Mouse (Mus musculus): ENCODE measurements around the gene Crcp.

Gene Crcp

DNA sequence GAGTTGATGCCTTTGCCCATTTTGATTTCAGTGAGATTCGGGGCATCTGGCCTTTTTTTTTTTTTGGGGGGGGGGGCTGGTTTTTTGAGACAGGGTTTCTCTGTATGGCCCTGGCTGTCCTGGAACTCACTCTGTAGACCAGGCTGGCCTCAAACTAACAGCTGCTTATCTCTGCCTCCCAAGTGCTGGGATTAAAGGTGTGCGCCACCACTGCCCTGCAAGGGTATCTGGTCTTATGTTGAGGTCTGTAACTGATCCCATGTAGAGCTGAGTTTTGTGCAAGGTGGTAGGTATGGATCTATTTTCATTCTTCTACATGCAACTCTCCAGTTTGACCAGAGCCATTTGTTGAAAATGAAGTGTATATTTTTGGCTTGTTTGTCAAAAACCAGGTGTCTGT lies 27.2 kb downstream of the Crcp start:
- no peak for DNase-seq (ENCODE audit: low read depth)

DNA sequence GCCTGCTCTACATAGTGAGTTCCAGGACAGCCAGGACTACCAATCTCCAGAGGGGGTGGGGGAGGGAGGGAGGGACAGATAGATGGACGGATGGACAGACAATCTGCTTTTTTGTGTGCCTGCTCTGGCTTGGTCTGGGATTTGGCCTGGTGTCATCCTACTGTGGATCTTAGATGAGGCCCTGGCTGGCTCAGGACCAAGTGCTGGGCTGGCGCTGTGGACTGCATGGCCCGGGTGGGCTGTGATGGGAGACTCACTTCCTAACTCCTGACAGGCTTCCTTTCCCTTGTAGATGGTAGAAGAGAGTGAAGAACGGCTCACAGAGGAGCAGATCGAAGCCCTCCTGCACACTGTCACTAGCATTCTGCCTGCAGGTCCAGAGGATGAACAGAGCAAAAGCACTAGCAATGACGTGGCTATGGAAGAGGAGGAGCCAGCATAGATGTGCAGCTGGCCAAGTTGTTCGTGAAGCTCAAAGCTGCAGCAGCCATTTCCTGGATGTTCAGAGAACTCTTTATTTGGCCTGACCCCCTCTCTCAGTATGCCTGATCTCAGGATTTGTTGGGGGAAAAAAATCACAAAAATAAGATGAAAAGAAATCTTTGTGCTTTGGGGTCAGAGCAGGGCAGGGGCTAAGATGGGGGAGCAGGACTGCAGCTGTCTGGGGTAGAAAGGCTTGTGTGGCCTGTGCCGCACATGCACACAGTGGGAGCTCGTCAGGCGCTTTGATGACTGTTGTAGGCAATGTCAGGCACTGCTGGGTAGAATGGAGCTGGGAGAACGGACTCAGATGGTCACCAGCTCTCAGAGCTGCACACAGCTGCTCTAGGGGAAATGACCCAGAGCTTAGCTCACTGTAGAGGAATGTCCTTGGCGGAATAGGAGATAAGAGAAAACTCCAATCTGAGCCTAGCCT lies 30.6 kb downstream of the Crcp start:
- DNase-seq (ENCODE audit: low read depth), result no peak

DNA sequence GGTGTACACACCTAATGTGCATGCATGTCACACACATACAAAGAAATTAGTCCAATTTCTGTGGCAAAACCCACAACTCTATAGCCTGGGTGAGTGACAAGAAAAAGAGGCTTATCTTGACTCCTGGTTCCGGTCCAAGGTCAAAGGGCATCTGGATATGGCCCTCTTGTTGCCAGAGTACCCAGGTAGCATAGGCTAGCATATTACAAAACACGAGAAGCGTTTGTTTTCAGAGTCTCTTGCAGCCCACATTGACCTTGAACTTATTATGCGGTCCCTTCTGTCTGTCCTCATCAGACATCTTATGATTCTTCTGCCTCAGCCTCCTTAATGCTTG lies 31.2 kb downstream of the Crcp start:
- no peak for DNase-seq (ENCODE audit: low read depth)

DNA sequence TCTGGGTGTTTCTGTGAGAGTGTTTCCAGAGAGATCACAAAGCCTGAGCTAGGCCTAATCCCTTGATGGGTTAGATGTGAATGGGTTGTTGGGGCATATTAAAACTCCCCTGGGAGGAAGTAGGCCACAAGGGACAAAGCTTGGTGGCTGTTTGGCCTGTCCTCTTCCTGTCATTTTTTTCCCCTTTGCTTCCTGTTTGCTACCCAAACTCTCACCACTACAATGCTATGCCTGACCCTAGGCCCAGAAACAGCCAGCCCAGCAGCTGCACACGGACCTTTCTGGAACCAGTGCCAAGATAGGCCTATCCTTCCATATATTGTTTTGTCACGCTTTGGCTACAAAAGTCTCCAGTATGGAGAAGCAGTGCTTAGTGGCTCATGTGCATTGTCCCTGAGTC lies 33.0 kb downstream of the Crcp start:
- no peak for DNase-seq (ENCODE audit: low read depth)

DNA sequence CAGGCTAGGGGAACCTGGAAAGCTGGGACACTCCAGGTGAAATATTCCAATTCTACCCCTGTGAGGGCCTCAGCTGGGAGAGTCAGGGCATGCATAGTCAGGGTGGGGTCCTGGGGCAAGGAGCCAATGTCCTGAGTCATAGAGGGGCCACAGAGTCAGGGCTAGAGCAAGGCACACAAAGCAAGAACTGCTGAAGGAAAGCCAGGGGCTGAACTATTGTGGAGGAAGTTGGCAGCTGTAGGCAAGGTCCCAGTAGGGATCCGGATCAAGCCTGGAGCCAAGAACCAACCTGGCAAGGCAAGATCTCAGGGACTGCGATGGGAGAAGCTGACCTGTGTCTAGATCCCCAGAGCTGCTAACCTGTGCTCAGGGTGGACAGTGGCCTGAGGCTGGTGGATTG lies 34.7 kb downstream of the Crcp start:
- no peak for DNase-seq (ENCODE audit: low read depth)

DNA sequence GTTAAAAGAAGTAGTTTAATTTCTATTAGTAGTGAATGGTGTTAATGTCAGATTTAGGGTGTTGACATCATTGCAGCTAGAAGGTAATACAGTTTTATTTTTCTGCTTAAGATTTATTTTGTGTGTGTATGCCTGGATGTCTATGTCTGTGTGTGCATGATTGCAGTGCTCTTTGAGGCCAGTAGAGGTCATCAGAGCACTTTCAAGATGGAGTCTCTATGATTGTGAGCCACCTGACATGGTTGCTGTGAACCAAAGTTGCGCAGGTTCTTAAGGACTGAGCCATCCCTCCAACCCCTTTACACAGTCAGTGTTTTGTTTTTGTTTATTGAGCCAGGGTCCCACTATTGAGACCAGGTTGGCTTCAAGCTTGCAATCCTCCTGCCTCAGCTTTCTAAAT lies 36.5 kb downstream of the Crcp start:
- DNase-seq (ENCODE audit: low read depth), result peak; percentile 29

DNA sequence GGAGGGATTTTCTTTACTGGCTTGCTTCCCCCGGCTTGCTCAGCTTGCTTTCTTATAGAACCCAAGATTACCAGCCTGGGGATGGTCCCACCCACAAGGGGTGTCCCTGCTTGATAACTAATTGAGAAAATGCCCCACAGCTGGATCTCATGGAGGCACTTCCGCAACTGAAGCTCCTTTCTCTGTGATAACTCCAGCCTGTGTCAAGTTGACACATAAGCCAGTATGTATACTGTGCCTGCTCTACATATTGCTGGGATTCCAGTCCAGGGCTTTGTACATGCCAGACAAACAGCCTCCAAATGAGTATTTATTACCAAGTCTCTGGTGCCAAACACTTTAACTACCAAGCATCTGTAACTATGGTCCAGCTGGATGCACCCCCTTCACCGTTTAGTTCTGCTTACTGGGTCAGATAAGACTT lies 38.8 kb downstream of the Crcp start:
- DNase-seq (ENCODE audit: low read depth), result no peak

DNA sequence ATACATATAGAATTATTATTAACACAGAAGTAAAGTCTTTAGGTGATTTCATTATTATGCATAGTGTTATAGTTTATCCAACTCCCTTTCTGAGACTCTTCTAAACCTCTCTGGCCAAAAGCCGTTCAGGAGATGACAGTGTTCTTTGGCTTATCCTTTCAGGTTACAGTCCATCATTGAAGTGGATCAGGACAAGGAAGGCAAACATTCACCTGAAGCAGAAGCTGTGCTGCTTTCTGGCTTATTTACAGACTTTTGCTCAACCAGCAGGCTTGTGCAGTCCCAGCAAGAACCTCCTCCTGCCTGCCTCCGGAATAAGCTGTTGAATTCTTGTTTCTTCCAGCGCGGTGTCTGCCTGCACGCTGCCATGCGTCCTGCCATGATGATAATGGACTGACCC lies 43.9 kb downstream of the Crcp start, which contains the start of gene Tpst1:
TSS of gene Tpst1 (plus strand) at position 301 of the 400 bp plus-strand sequence.
- no peak for DNase-seq (ENCODE audit: low read depth)

DNA sequence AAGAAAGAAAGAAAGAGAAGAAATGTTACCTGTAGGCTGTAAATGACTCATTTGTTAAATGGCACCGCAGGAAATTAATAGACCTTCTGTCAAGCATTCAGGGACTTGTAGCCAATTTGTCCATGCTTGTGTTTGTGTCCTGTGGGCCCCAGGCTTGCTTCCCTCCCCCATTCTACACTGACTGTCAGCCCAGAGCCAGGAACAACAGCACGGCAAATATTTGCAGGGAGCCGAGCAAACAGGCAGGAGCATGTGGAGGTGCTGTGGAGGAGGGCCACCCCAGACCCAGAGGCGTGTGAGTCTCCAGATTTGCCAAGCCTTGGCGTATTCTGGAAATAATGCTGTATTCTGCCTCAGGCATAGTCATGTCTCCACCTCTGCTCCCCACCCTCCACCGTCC lies 45.4 kb downstream of the Crcp start:
- no peak for DNase-seq (ENCODE audit: low read depth)

DNA sequence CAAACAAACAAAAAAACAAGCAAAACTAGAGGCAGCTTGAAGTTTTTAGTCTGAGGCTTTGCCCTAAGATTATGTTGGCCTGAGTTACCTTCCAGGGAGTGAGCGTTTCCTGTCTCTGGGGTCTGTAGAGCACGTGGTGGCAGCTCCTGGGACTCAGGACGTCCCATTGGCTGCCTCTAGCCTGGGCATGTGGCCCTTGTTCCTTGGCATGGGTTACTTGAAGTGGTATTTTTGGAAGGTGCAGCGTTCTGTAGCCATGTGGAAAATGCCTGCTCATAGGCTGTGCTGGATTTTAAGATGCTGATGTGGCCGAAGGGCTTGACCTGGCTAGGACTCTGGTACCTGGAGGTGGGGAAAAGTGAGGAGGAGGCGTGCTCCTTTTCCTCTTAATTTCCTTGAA lies 47.3 kb downstream of the Crcp start:
- no peak for DNase-seq (ENCODE audit: low read depth)

DNA sequence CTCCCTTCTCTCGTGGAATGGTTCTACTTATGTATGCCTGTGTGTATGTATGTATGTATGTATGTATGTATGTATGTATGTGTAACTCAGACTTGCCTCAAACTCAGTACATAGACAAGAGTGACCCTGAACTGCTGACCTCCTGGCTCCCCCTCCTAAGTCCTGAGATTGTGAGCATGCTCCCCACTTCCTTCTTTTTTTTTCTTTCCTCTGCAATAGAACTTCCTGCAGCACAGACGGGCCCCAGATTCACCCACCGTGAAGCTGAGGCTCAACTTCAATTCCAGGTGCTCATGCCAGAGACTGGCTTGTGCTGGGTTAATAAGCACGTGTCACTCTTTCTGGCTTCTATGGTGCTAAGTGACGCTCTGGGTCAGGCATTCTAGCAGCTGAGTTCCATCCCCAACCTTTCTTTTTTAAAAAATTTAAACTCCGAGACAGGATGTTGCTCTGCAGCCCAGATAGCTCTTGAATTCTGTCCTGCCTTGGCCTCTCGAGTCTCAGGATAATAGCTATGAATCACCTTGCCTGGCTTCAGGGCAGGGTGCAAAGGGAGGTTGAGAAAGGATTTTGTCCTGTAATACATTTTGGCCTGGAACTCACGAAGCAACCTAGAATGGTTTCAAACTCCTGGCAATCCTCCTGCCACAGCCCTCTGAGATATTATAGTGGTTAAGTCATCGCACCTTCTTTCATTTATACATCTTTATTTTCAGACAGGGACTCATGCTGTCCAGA lies 49.2 kb downstream of the Crcp start:
- DNase-seq (ENCODE audit: low read depth), result peak; percentile 20

DNA sequence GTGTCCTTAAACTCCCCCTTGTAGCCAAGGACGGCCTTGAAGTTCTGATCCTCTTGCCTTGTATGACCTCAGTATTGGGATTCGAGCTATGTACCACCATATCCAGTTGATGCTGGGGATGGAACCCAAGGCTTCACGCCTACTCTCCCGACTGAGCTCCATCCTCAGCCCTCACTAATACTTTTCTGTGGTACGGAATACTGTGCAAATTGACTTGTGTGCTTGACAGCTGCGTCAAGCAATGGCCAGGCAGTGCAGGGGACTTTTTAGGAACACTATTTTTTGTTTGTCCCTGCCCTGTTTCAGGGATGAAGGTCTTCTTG lies 49.7 kb downstream of the Crcp start:
- no peak for DNase-seq (ENCODE audit: low read depth)

DNA sequence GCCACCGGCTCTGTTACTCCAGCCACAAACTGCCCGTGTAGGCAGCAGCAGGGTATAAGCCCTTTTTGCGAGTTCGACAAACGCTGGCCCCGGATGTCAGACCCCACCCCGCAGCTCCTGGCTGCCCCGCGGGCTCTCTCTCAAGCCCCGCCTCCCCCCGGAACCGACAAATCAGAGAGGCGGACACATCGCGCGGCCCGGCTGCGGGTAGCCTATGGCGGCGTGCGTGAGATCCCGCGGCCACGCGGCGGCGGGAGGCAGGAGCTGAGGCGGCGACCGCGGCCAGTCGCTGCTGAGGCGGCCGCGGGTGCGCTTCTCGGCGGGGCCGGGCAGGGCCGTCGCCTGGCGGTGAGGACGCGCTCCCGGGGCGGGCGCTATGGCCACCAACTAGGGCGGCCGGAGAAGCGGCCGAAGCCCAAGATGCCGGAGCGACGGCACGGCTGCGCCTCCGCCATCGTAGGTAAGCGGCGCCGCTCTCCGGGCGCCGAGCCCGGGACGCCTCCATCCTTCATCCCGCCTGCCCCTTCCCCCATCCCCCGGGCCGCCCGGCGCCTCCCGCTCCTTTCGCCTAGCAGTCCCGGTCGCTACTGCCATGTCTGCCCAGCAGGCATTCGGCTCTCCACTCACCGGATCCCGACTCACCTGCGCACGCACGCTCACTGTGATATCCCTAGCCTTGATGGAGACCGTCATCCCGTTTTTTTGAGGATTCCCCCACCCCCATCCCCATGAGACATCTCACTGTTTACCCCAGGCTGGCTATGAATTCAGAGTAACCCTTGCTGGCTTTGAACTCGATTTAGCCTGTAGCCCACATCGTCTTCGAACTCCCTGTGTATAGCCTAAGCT lies 50.3 kb downstream of the Crcp start:
- peak; percentile 92 for DNase-seq (ENCODE audit: low read depth)

DNA sequence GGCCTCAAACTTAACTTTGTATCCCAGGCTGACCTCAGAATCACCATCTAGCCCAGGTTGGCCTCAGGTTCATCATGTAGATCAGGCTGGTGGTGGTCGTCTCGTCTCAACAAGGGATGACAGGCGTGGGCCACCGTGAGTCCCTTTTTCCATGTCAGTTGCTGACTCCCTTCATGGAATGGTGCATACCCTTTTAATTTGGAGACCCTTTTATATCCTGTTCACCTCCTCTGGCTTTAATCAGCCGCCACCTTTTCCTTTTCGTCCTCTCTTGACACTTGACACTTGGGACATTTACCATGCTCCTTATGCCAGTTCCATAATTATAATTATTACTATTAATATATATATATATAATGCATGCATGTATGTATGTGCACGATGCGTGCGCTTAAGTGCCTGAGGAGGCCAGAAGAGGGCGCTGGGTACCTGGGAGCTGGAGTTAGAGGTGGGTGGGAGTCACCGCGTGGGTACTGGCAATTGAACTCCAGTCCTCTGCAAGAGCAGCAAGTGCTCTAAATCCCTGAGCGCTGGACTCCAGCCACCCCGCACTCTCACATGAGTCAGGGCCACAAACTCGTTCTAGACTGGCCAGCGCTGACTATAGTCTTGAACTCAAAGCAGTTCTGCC lies 51.1 kb downstream of the Crcp start:
- DNase-seq (ENCODE audit: low read depth), result peak; percentile 29

DNA sequence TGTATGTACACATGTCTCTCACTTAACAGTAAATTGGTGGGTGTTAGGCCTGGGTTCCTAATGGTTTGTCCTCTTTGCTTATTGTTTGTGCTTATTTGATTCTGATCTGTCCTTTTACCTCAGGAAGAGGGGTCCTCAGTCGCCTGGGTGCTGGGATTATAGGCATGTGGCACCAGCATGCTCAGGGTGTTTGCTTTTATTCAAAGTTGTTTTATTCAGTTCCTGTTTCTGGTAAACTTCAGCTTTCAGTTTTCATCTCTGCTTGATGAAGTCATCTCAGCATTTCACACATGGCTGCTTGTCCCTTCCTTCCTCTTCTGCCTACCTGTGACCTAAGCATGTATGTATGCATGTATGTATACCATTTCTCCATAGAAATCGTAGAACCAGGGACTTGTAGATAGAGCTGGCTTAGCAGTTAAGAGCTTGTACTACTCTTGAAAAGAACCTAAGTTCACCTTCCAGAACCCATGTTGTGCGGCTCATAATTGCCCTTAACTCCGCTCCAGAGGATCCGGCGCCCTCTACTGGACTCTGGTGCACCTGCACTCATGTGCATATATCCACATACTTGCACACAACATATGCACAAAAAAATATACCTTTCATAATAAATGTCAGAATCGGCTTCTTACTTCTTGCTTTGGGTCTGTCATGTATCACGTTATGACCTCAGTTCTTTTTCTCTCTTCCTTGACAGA lies 52.2 kb downstream of the Crcp start:
- DNase-seq (ENCODE audit: low read depth), result peak; percentile 49

DNA sequence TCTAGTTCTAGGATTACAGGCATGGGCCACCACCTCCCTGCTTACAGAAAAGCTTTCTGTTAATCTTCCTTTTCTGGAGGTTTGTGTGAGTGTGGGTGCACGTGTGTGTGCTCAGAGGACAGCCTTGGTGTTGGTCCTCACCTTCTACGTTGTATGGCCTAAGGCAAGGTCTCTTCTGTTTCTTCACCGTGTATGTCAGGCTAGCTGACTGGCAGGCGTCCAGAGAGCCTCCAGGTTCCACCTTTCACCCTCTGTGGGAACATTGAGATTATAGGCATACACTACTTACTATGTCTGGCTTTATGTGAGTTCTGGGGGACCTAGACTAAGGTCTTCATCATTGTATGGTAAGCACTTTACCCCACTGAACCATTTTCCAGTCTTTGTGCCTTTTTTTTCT lies 53.3 kb downstream of the Crcp start:
- no peak for DNase-seq (ENCODE audit: low read depth)

DNA sequence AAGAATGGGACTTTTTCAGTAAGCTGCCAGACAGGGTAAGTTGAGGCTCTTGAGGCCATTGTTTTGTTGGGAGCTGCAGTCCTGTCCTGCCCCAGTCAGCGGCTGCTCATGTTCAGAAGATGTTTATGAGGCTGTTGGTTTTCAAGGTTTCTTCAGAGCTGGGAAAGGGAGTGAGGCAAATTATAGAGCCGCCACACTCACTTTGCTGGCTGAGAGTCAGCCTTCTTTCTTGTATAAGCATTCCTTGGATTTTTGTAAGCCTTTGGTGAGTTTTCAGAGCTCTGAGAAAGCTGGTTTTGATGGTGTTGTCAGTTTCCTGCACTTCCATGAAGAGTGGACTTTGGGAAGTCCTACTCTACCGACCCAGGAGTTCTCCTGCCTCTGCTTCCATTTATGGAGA lies 55.2 kb downstream of the Crcp start:
- no peak for DNase-seq (ENCODE audit: low read depth)

DNA sequence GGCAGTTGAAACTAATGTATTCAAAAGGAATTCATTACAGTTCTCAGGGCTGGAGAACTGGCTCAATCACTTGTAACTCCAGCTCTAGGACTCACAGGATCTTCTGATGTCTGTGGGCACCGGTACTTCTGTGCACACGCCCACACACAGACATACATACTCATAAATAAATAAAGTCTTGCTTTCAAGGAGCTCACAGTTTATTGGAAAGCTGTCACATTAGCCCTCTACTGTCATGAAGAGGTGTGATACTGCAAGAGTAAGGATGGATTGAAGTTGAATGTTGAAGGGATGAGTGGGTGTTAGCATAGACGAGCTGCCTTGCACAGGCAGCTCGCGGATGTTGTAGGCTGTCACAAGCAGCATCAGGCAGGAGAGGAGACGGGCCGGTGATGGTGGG lies 58.9 kb downstream of the Crcp start:
- DNase-seq (ENCODE audit: low read depth), result no peak

DNA sequence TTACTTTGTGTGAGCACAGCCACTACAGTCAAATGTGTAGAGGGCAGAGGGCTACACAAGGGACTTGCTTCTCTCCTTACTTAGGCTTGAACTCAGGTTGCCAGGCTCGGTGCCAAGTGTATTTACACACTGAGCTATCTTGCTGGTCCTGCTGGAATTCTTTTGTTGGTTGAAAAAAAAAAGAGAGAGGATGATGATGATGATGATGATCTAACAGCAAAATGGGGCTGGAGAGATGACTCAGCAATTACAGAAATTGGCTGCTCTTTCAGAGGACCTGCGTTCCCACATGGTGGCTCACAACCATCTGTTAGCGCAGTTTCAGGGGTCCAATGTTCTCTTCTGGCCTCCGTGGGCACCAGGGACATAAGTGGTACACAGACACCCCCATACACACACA lies 59.5 kb downstream of the Crcp start:
- DNase-seq (ENCODE audit: low read depth), result no peak

DNA sequence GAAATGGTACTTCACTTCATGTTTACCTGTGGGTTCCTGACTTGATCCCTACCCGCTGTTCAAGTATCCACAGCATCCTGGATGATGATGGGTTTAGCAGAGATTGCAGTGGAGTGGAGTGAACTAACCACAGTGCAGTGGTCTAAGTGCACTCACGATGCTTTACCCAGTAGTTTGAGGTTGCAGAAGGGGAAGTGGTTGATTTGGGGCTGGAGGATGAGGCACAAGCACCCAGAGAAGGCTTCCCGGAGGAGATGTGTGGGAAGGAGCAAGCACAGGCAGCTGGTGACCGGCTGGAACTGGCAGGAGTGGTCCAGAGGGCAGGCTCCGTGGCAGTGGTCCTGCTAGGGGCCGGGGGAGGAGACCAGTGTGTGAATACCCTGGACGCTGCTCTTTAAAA lies 60.1 kb downstream of the Crcp start:
- no peak for DNase-seq (ENCODE audit: low read depth)

DNA sequence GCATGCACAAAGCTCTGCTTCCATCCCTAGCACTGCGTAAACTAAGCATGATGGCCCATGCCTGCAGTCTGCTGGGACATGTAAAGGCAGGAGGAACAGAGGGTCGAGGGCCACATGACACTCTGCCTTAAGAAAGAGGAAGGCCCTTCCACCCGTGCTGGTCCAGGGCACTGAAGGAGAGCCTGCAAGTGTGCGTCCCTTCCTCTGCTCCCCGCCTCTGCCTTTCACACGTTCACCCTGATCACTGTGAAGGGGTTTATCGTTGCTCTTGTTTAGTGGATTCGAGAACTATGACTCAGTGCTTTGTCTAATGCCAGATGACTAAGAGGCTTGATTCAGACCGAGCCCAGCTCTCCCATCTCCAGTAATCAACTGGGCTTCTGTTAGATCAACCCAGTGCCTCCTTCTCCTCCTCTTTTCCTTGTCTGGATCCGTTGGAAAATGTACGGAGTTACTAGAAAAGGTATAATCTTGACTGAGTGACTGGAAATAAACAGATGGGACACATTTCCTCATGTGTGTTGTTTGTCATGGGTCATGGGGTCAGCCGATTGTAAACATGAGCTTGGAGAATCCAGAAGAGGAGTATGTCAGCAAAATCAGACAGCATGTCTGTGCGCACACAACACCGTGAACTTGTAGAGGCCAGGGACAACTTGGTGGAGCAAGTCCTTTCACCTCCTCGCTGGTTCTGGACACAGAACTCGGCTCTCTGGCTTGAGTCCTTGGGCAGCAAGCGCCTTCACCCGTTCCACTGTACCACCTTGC lies 60.7 kb downstream of the Crcp start:
- no peak for DNase-seq (ENCODE audit: low read depth)

All from naive thymus-derived CD4-positive, alpha-beta T cell, adult 2 months (primary cell).